Mouse (Mus musculus): Measurements from ENCODE around the gene Slc17a7. TPM values are rescaled to one million over a fixed set of nuclear protein-coding genes. Genes with fewer than 3 reads are reported as not detected.
A peak's percentile ranks its signal among the peaks of the same experiment; 100 is the strongest.
"Not testable (repeated sequence)": the region's sequence is repeated elsewhere in the genome, so short reads cannot be mapped to it uniquely, and the experiment has no call there.

Gene Slc17a7
- polyA plus RNA-seq, 1 experiment: 6.7 TPM

DNA sequence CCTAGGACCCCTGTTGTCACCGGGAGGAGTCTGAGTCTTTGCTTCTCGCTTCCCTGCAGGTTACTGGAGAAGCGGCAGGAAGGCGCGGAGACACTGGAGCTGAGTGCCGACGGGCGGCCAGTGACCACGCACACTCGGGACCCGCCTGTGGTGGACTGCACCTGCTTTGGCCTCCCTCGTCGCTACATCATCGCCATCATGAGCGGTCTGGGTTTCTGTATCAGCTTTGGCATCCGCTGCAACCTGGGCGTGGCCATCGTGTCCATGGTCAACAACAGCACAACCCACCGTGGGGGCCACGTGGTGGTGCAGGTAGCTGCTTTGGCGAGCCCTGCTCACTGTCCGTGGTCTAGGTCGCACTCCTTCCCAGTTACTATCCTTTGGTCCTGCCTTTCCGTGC lies 4.9 kb downstream of the Slc17a7 start:
- DNase-seq (ENCODE audit: low read depth): no peak
- no peak for TF ChIP-seq CTCF (IDR thresholded peaks at IDR 0.05; ENCODE audit: borderline replicate concordance, extremely low read depth, insufficient read depth, insufficient read length)
- no peak for TF ChIP-seq POLR2A (IDR thresholded peaks at IDR 0.05; ENCODE audit: borderline replicate concordance, extremely low read depth, insufficient read depth, insufficient read length, poor library complexity, severe bottlenecking)

DNA sequence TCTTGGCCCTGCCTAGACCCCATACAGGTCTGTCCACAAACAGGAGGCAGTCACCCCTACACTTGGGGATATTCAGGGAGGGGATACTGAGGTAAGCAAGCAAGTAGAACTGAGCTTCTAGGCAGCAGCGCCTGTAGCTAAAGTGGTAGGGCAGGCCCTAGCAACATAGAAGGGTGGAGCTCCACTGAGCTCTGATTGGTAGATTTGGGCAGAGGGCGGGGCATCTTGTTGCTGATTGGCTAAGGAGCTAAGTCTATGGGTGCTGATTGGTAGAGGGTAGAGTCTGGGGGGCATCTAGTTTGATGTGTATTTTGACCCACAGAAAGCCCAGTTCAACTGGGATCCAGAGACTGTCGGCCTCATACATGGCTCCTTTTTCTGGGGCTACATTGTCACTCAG lies 5.7 kb downstream of the Slc17a7 start:
- TF ChIP-seq POLR2A (IDR thresholded peaks at IDR 0.05; ENCODE audit: borderline replicate concordance, extremely low read depth, insufficient read depth, insufficient read length, poor library complexity, severe bottlenecking): no peak
- no peak for TF ChIP-seq CTCF (IDR thresholded peaks at IDR 0.05; ENCODE audit: borderline replicate concordance, extremely low read depth, insufficient read depth, insufficient read length)
- DNase-seq (ENCODE audit: low read depth): no peak

- DNase-seq (ENCODE audit: low read depth): no peak
- no peak for TF ChIP-seq POLR2A (IDR thresholded peaks at IDR 0.05; ENCODE audit: borderline replicate concordance, extremely low read depth, insufficient read depth, insufficient read length, poor library complexity, severe bottlenecking)
- TF ChIP-seq CTCF (IDR thresholded peaks at IDR 0.05; ENCODE audit: borderline replicate concordance, extremely low read depth, insufficient read depth, insufficient read length): peak; percentile 38; the same call in 1 of the 2 replicates
These were observed 9.2 kb downstream of the Slc17a7 start for GRCm38 (mm10) chr7:45172974-45173373.

DNA sequence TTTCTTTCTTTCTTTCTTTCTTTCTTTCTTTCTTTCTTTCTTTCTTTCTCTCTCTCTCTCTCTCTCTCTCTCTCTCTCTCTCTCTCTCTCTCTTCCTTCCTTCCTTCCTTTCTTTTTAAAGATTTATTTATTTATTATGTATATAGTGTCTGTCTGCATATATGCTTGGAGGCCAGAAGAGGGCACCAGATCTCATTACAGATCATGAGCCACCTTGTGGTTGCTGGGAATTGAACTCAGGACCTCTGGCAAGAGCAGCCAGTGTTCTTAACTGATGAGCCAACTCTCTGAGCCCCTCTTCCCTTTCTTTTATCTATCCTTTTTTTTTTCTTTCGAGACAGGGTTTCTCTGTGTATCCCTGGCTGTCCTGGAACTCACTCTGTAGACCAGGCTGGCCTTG lies 10.0 kb downstream of the Slc17a7 start:
- DNase-seq (ENCODE audit: low read depth): not testable (repeated sequence)

- no peak for TF ChIP-seq CTCF (IDR thresholded peaks at IDR 0.05; ENCODE audit: borderline replicate concordance, extremely low read depth, insufficient read depth, insufficient read length)
- no peak for TF ChIP-seq POLR2A (IDR thresholded peaks at IDR 0.05; ENCODE audit: borderline replicate concordance, extremely low read depth, insufficient read depth, insufficient read length, poor library complexity, severe bottlenecking)
- no peak for DNase-seq (ENCODE audit: low read depth)
These were observed 11.0 kb downstream of the Slc17a7 start for GRCm38 (mm10) chr7:45174567-45175280.

DNA sequence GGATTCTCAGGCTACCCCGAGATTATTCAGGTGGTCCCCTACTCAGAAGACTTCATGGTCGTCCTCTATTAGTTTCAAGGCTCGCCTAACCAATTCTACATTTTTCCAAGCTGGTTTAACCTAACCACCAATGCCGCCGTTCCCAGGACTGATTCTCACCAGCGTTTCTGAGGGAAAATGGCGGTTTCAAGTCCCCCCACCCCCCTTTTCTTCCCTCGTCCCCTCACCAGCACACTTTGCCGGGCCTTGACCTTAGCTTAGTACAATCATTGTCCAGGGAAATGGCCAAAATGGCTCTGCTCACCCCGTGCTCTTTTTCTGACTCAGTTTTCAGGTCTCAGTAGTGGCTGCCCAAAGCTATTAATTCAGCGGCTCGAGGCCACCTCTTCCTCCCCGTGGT lies 11.6 kb downstream of the Slc17a7 start:
- no peak for DNase-seq (ENCODE audit: low read depth)
- TF ChIP-seq CTCF (IDR thresholded peaks at IDR 0.05; ENCODE audit: borderline replicate concordance, extremely low read depth, insufficient read depth, insufficient read length) (no peak), POLR2A (IDR thresholded peaks at IDR 0.05; ENCODE audit: borderline replicate concordance, extremely low read depth, insufficient read depth, insufficient read length, poor library complexity, severe bottlenecking) (no peak)

DNA sequence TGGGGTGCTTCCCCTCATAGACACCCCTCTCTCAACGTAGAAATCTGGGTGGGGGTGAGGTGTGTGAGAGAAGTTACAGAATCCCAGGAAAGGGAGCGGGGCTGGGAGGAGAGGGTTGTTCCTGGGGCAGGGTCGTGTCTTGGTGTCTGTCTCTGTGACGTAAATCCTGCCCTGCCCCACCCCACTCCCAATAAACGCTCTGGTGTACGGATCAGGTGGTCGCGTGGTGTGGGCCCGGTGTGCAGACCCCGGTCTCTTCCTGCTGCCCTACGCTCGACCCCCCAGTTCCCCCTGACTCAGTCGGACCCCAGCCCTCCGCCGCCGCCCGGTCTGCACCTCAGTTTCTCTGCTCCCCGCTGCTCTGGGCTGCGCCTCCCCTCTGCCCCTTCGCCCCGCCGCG lies 12.2 kb downstream of the Slc17a7 start:
- TF ChIP-seq POLR2A (IDR thresholded peaks at IDR 0.05; ENCODE audit: borderline replicate concordance, extremely low read depth, insufficient read depth, insufficient read length, poor library complexity, severe bottlenecking) (no peak), CTCF (IDR thresholded peaks at IDR 0.05; ENCODE audit: borderline replicate concordance, extremely low read depth, insufficient read depth, insufficient read length) (no peak)
- no peak for DNase-seq (ENCODE audit: low read depth)

- no peak for DNase-seq (ENCODE audit: low read depth)
- TF ChIP-seq CTCF (IDR thresholded peaks at IDR 0.05; ENCODE audit: borderline replicate concordance, extremely low read depth, insufficient read depth, insufficient read length): no peak
- no peak for TF ChIP-seq POLR2A (IDR thresholded peaks at IDR 0.05; ENCODE audit: borderline replicate concordance, extremely low read depth, insufficient read depth, insufficient read length, poor library complexity, severe bottlenecking)
These were observed 12.6 kb downstream of the Slc17a7 start for GRCm38 (mm10) chr7:45176356-45176755.

GRCm38 (mm10) chr7:45178550-45178949 lies 14.8 kb downstream of the Slc17a7 start:
- TF ChIP-seq CTCF (IDR thresholded peaks at IDR 0.05; ENCODE audit: borderline replicate concordance, extremely low read depth, insufficient read depth, insufficient read length) (no peak), POLR2A (IDR thresholded peaks at IDR 0.05; ENCODE audit: borderline replicate concordance, extremely low read depth, insufficient read depth, insufficient read length, poor library complexity, severe bottlenecking) (no peak)
- DNase-seq (ENCODE audit: low read depth): no peak

DNA sequence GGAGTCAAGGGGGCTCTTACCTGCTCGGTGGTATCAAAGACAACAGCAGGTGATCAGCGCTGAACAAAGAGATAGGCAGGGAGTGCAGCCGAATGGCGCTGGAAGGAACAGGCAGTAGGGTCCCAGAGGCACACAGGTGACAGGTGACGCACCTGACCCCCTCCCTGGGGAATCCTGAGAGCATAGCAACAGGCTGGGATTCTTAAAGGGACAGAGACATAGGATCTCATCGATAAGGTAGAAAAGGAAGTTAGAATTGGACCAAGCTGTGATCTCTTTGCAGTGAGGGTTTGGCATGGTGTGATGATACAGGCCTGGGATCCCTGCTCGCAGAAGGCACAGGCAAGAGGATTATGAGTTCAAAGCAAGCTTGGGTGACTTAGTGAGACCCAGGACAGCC lies 15.7 kb downstream of the Slc17a7 start, which contains the start of gene Gfy:
Gfy (minus strand) TSS at position 101 of the 400 bp plus-strand sequence.
- TF ChIP-seq CTCF (IDR thresholded peaks at IDR 0.05; ENCODE audit: borderline replicate concordance, extremely low read depth, insufficient read depth, insufficient read length) (no peak), POLR2A (IDR thresholded peaks at IDR 0.05; ENCODE audit: borderline replicate concordance, extremely low read depth, insufficient read depth, insufficient read length, poor library complexity, severe bottlenecking) (no peak)
- no peak for DNase-seq (ENCODE audit: low read depth)

DNA sequence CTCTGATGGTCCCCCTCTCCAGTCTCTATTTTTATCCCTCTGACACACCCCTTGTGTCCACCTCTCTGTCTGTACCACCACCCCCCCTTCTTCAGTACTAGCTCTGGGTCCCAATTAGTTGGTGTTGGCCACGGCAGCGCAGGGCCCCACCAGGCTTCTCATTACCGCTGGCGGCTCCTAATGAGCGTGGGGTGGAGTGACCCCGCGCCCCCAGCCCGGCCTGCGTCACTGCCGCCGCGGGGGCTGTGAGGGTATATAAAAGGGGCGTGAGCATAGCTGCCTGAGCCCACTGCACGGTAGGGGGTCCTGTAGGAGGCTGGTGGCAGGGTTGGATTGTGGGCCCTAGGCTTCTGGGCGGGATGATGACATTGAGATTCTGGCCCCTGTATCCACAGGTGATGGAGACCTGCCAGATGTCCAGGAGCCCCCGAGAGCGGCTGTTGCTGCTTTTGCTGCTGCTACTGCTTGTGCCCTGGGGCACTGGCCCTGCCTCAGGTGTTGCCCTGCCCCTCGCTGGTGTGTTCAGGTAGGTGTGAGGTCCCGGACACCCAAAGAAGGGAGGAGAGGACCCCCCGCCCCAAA lies 17.2 kb downstream of the Slc17a7 start, which contains the start of gene Pth2:
Pth2 (plus strand) TSS at position 100 of the 582 bp plus-strand sequence.
- no peak for DNase-seq (ENCODE audit: low read depth)
- TF ChIP-seq POLR2A (IDR thresholded peaks at IDR 0.05; ENCODE audit: borderline replicate concordance, extremely low read depth, insufficient read depth, insufficient read length, poor library complexity, severe bottlenecking): no peak
- TF ChIP-seq CTCF (IDR thresholded peaks at IDR 0.05; ENCODE audit: borderline replicate concordance, extremely low read depth, insufficient read depth, insufficient read length): no peak

- TF ChIP-seq CTCF (IDR thresholded peaks at IDR 0.05; ENCODE audit: borderline replicate concordance, extremely low read depth, insufficient read depth, insufficient read length) (no peak), POLR2A (IDR thresholded peaks at IDR 0.05; ENCODE audit: borderline replicate concordance, extremely low read depth, insufficient read depth, insufficient read length, poor library complexity, severe bottlenecking) (no peak)
- DNase-seq (ENCODE audit: low read depth): no peak
These were observed 17.8 kb downstream of the Slc17a7 start for GRCm38 (mm10) chr7:45181540-45181939.
